Mouse (Mus musculus) urinary bladder, adult 18-20 months (tissue): ENCODE results near the gene Tlk2.
A peak's percentile ranks its signal among the peaks of the same experiment; 100 is the strongest.

Experiments
- DNase-seq, 2 experiments: peaks; one replicate each; pipeline ENCODE4 v3.0.0; 2022; ENCODE audit warnings: low spot score in 2 of 2, mixed read lengths in 2 of 2

The Tlk2 gene

GRCm38 (mm10) chr11:105312972-105313632 is 134.5 kb downstream of the Tlk2 start:
- no peak for DNase-seq

GRCm38 (mm10) chr11:105313633-105314014 is 135.0 kb downstream of the Tlk2 start:
- DNase-seq: no peak

GRCm38 (mm10) chr11:105315296-105315695 is 136.7 kb downstream of the Tlk2 start:
- no peak for DNase-seq

- no peak for DNase-seq
Observed at GRCm38 (mm10) chr11:105316121-105316520, 137.5 kb downstream of the Tlk2 start.

GRCm38 (mm10) chr11:105317769-105318168 is 139.2 kb downstream of the Tlk2 start:
- DNase-seq: no peak

GRCm38 (mm10) chr11:105321090-105321489 is 142.5 kb downstream of the Tlk2 start:
- no peak for DNase-seq

GRCm38 (mm10) chr11:105323530-105323929 is 144.9 kb downstream of the Tlk2 start:
- no peak for DNase-seq

GRCm38 (mm10) chr11:105327101-105327500 is 148.5 kb downstream of the Tlk2 start:
- DNase-seq: no peak

GRCm38 (mm10) chr11:105329962-105330361 is 151.4 kb downstream of the Tlk2 start:
- peak in 1 of 2 experiments; percentile 46 for DNase-seq

GRCm38 (mm10) chr11:105331129-105331528 is 152.5 kb downstream of the Tlk2 start:
- DNase-seq: no peak

- DNase-seq: no peak
Observed at GRCm38 (mm10) chr11:105331732-105332131, 153.1 kb downstream of the Tlk2 start.

GRCm38 (mm10) chr11:105332468-105332867 is 153.9 kb downstream of the Tlk2 start:
- no peak for DNase-seq
